Comparison of ENCODE assay signal across 9 mouse cellular contexts in the genomic region with DNA sequence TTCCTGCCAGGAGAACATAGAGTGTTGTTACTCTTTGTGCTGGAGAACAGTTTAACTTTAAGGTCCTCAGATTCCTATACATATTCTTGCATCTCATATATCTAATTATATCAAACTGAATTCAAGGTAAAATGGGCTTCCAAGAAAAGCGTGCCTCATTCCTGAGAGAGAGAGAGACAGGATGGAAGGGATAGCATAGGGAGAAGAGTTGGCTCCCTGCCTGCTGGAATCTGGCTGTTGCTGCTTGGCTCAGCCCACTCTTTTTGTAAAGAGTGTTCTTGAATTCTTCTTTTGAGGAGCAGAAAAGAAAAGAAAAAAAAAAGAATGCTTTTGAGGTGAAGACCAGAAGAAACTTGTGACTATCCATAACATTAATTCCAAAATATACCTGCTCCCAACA.
DNase-seq lines count a peak whose midpoint lies in the region; ATAC-seq and TF ChIP-seq lines count a peak whose summit lies in the region.
"Had no signal": no experiment of that assay in that cellular context is flagged by ENCODE, and none has a peak within 500 bp of the region (broad histone marks: within the 10 kb centered on the region; RNA-seq: fewer than 3 reads in every experiment).

No protein-coding gene starts in this region.

- TF ChIP-seq POLR2A in limb, embryonic 14.5 days (IDR thresholded peaks at IDR 0.05; ENCODE audit: borderline replicate concordance, extremely low read depth, insufficient read depth, insufficient read length), result no peak

- H3K27ac ChIP-seq in limb, embryonic 14.5 days (replicated peaks; ENCODE audit: low read depth, low read length), result no peak overlapping the region
- H3K27ac ChIP-seq in limb, embryonic 10.5 days, result no peak overlapping the region
- H3K27ac ChIP-seq in kidney, embryonic 16.5 days (ENCODE audit: low read length), result no peak overlapping the region

- peak; percentile 81 for DNase-seq in limb, embryonic 14.5 days (ENCODE audit: low spot score)
- no peak for DNase-seq in limb, embryonic 10.5 days (ENCODE audit: low spot score)
- peak; percentile 73 for DNase-seq in cerebellum, adult 8-10 months
- DNase-seq in heart, postnatal 10 days, result peak; percentile 61 to 62
- DNase-seq in right cerebral cortex, postnatal 10 days (ENCODE audit: low spot score in 2 of 2), result peak; percentile 88 to 89
- DNase-seq in spleen, adult 18-20 months, result no peak
- no peak for DNase-seq in retina, embryonic 14.5 days (ENCODE audit: low spot score)

- no peaks in the 10 kb centered on the region for H3K27me3 ChIP-seq in limb, embryonic 14.5 days (ENCODE audit: control insufficient read depth, insufficient read depth, low read length)
- H3K27me3 ChIP-seq in limb, embryonic 10.5 days (ENCODE audit: low read depth, poor library complexity, severe bottlenecking), result no peaks in the 10 kb centered on the region
- no peaks in the 10 kb centered on the region for H3K27me3 ChIP-seq in kidney, embryonic 16.5 days (ENCODE audit: insufficient read depth, low read length)

- WGBS in limb, embryonic 14.5 days, result 57% methylated on average over 1 of the region's 1 CpGs
- 91% methylated on average over 1 of the region's 1 CpGs for WGBS in limb, embryonic 10.5 days
- WGBS in kidney, embryonic 16.5 days, result 65% methylated on average over 1 of the region's 1 CpGs

- H3K4me3 ChIP-seq in limb, embryonic 14.5 days (replicated peaks; ENCODE audit: low read length), result no peak overlapping the region
- H3K4me3 ChIP-seq in limb, embryonic 10.5 days, result no peak overlapping the region
- H3K4me3 ChIP-seq in kidney, embryonic 16.5 days (ENCODE audit: low read length), result no peak overlapping the region

- no peaks in the 10 kb centered on the region for H3K4me1 ChIP-seq in limb, embryonic 14.5 days (ENCODE audit: control insufficient read depth, insufficient read depth, low read length)
- no peaks in the 10 kb centered on the region for H3K4me1 ChIP-seq in limb, embryonic 10.5 days
- no peaks in the 10 kb centered on the region for H3K4me1 ChIP-seq in kidney, embryonic 16.5 days (ENCODE audit: insufficient read depth, low read length)

- H3K4me2 ChIP-seq in limb, embryonic 14.5 days (replicated peaks; ENCODE audit: low read depth, low read length, severe bottlenecking), result no peak overlapping the region
- H3K4me2 ChIP-seq in kidney, embryonic 16.5 days (replicated peaks; ENCODE audit: low read depth, low read length), result no peak overlapping the region

- no peaks in the 10 kb centered on the region for H3K9me3 ChIP-seq in limb, embryonic 14.5 days (ENCODE audit: control insufficient read depth, low read length)
- no peaks in the 10 kb centered on the region for H3K9me3 ChIP-seq in limb, embryonic 10.5 days (replicated peaks)
- no peaks in the 10 kb centered on the region for H3K9me3 ChIP-seq in kidney, embryonic 16.5 days (ENCODE audit: low read length)
- H3K9me3 ChIP-seq: G1E had no signal

- no peaks in the 10 kb centered on the region for H3K36me3 ChIP-seq in limb, embryonic 14.5 days (ENCODE audit: control insufficient read depth, insufficient read depth, low read length)
- no peaks in the 10 kb centered on the region for H3K36me3 ChIP-seq in limb, embryonic 10.5 days
- H3K36me3 ChIP-seq in kidney, embryonic 16.5 days (ENCODE audit: insufficient read depth, low read length), result no peaks in the 10 kb centered on the region
- H3K36me3 ChIP-seq: G1E had no signal

- ATAC-seq in limb, embryonic 14.5 days (ENCODE audit: low FRiP score, low read depth), result no peak
- no peak for ATAC-seq in kidney, embryonic 16.5 days (ENCODE audit: low FRiP score, low TSS enrichment)

- intact Hi-C loops in heart, postnatal 10 days (cut with DNase I), result no loop called here

- H3K9ac ChIP-seq in limb, embryonic 14.5 days (ENCODE audit: low read depth, low read length, severe bottlenecking), result no peak overlapping the region
- no peak overlapping the region for H3K9ac ChIP-seq in kidney, embryonic 16.5 days (replicated peaks; ENCODE audit: low read length)

Comparison
In these comparisons a context has a peak if more than half of its experiments do, and no peak if none do; other contexts are left out.
1. DNase-seq: peak in limb, embryonic 14.5 days (single experiment), cerebellum, adult 8-10 months (single experiment), heart, postnatal 10 days (2 of 2) and right cerebral cortex, postnatal 10 days (2 of 2); none in limb, embryonic 10.5 days (single experiment), spleen, adult 18-20 months (0 of 2) and retina, embryonic 14.5 days (single experiment).